Mouse (Mus musculus) ES-E14 (cell line): ENCODE data around the gene Cdc42bpa. TPM values are rescaled to one million over a fixed set of nuclear protein-coding genes. Genes with fewer than 3 reads are reported as not detected.

ENCODE experiments used
- DNase-seq: peaks from one replicate; pipeline ENCODE4 v3.0.0-alpha.2; 2013; ENCODE audit warnings: low read depth, low spot score
- H3K27ac ChIP-seq: 2 replicates; pipeline ENCODE4 v1.5.1; 2012; ENCODE audit warnings: low read depth, mild to moderate bottlenecking, low read length, moderate library complexity, mixed read lengths; ENCODE audit not compliant: poor library complexity, insufficient read depth, severe bottlenecking
- H3K36me3 ChIP-seq: 2 replicates; pipeline ENCODE4 v1.6.1; 2012; ENCODE audit warnings: mild to moderate bottlenecking, low read length, moderate library complexity, mixed read lengths; ENCODE audit not compliant: control insufficient read depth, poor library complexity, insufficient read depth, severe bottlenecking
- H3K4me1 ChIP-seq, 2 experiments: fragments of 150-350 bp in 1 of 2; sonication (generic) in 1 of 2; 2 replicates each; pipeline ENCODE4 v1.6.1; 2012; ENCODE audit warnings: low read length in 2 of 2, mild to moderate bottlenecking in 1 of 2, mixed read lengths in 1 of 2; ENCODE audit not compliant: control insufficient read depth in 2 of 2, insufficient read depth in 2 of 2, poor library complexity in 1 of 2
- H3K4me3 ChIP-seq, 2 experiments: fragments of 150-350 bp in 1 of 2; sonication (generic) in 1 of 2; 2 replicates each; pipeline ENCODE4 v1.5.1; 2012; ENCODE audit warnings: low read length in 2 of 2, low read depth in 1 of 2, mild to moderate bottlenecking in 1 of 2, mixed read lengths in 1 of 2; ENCODE audit not compliant: insufficient read depth in 1 of 2, poor library complexity in 1 of 2, severe bottlenecking in 1 of 2
- H3K9ac ChIP-seq: 2 replicates; pipeline ENCODE4 v1.6.1; 2012; ENCODE audit warnings: low read depth, mild to moderate bottlenecking, low read length, mixed read lengths; ENCODE audit not compliant: poor library complexity, insufficient read depth, severe bottlenecking
- H3K9me3 ChIP-seq: fragments of 150-350 bp; sonication (generic); 2 replicates; pipeline ENCODE4 v1.6.1; 2012; ENCODE audit warnings: low read depth, mild to moderate bottlenecking, low read length; ENCODE audit not compliant: control insufficient read depth, insufficient read depth
- CHD2 ChIP-seq: IDR thresholded peaks from 2 replicates; pipeline ENCODE4 v1.6.1; 2014; ENCODE audit warnings: mild to moderate bottlenecking, low read depth, low read length, inconsistent platforms
- HCFC1 ChIP-seq: IDR thresholded peaks from 2 replicates; pipeline ENCODE4 v1.6.1; 2012; ENCODE audit warnings: low read length, inconsistent platforms, borderline replicate concordance; ENCODE audit not compliant: insufficient read depth
- MAFK ChIP-seq: IDR thresholded peaks from 2 replicates; pipeline ENCODE4 v1.6.1; 2014; ENCODE audit warnings: mild to moderate bottlenecking, low read depth, low read length, inconsistent platforms; ENCODE audit not compliant: insufficient read depth
- ZC3H11A ChIP-seq: IDR thresholded peaks from 2 replicates; pipeline ENCODE4 v1.6.1; 2012; ENCODE audit warnings: low read depth, mild to moderate bottlenecking, inconsistent platforms, low read length, borderline replicate concordance
- ZNF384 ChIP-seq: IDR thresholded peaks from 2 replicates; pipeline ENCODE4 v1.6.1; 2012; ENCODE audit warnings: low read depth, low read length, inconsistent platforms
- in situ Hi-C, 2 experiments: fragments of 600-800 bp; cut with MboI; formaldehyde crosslinking; loops; one replicate each; pipeline ENCODE4 v1.15.1; 2025; ENCODE audit warnings: low sequenced_read_pairs in 2 of 2, inconsistent platforms in 1 of 2; ENCODE audit not compliant: unreplicated experiment in 2 of 2
- total RNA-seq: library from RNA; depleted of rRNA; stranded (reverse); fragments of 300-350 nt; gene quantifications from 2 replicates; pipeline ENCODE4 v1.2.3, GENCODE M21; 2012

The Cdc42bpa gene
- total RNA-seq, 1 experiment: 22.1 TPM

DNA sequence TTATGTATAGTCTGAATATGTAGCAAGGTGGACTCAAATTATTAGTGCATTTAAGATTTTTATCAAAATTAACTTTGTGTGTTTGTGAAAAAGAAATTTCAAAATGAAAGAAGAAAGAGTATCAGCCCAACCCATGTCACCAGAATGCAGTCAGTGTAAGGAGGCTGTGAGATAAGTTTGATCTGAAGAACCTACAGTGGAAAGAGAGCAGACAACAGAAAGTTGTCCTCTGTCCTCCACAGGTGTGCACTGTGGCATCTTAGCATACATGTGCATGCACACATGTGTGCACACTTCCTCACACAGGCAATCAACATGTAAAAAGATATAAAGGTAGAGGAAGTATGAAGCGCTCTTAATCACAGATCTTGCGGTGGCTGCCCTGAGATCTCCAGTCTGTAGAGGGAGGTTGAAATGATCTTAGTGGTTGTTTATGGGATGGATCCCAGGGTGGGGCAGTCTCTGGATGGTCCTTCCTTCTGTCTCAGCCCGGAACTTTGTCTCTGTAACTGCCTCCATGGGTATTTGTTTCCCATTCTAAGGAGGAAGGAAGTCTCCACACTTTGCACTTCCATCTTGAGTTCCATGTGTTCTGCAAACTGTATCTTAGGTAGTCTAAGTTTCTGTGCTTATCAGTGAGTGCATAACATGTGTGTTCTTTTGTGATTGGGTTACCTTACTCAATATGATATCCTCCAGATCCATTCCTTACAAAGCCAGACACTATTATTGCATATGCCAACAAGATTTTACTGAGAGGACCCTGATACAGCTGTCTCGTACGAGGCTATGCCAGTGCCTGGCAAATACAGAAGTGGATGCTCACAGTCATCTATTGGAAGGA lies 71.7 kb downstream of the Cdc42bpa start:
- H3K27ac ChIP-seq: no peak overlapping the region
- H3K9me3 ChIP-seq: no peaks in the 10 kb centered on the region
- H3K4me3 ChIP-seq: no peak overlapping the region
- H3K4me1 ChIP-seq: peaks cover 0 to 6% of the 10 kb centered on the region in 2 experiments; a peak in 1 of 4 replicates
- H3K9ac ChIP-seq: no peak overlapping the region
- in situ Hi-C loops: no loop called here
- DNase-seq: no peak
- no peaks in the 10 kb centered on the region for H3K36me3 ChIP-seq
- no peak for TF ChIP-seq ZNF384
- TF ChIP-seq ZC3H11A: no peak
- no peak for TF ChIP-seq CHD2
- no peak for TF ChIP-seq HCFC1
- TF ChIP-seq MAFK: no peak

DNA sequence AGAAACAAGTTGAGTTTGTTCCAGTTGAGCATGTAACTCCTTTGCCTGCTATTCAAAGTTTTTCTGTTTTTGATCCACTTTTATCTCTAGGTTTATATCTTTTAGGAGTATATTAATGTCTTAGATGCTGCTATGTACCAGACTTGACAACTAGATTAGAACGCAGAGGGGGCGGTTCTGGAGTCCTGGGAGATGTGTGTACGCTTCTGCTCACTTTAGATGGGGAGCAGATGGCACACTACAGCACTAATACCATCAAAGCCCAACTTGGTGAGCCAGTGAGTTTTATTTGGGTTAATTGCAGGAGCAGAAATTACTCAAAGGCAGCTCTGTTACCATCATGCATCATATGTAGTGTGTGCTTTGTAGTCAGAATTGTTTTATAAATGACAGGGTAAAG lies 77.2 kb downstream of the Cdc42bpa start:
- H3K36me3 ChIP-seq: no peaks in the 10 kb centered on the region
- H3K4me3 ChIP-seq: no peak overlapping the region
- H3K27ac ChIP-seq: no peak overlapping the region
- TF ChIP-seq MAFK (no peak), CHD2 (no peak), ZC3H11A (no peak), ZNF384 (no peak), HCFC1 (no peak)
- no peak for DNase-seq
- H3K4me1 ChIP-seq: no peaks in the 10 kb centered on the region
- H3K9ac ChIP-seq: no peak overlapping the region
- H3K9me3 ChIP-seq: no peaks in the 10 kb centered on the region
- in situ Hi-C loops: no loop called here

DNA sequence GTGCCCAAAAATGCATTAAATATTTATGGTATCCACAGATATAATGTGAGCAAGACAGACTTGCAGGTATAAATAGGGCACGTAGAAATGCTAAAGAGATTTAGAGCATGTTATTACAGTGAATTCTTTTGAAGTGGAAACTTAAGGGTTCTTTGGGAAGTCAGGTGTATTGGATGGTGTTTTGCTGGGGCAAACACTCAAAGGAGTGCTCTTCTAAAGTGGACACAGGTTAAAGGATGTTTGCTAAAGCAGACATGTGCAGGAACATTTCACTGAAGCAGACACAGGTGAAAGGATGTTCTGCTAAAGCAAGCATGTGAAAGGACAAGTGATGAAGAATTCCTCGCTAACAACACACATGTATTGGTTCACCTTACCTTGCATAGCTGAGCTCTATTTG lies 83.9 kb downstream of the Cdc42bpa start:
- DNase-seq: no peak
- Histone ChIP-seq H3K4me1 (no peaks in the 10 kb centered on the region), H3K9ac (no peak overlapping the region), H3K9me3 (no peaks in the 10 kb centered on the region), H3K4me3 (no peak overlapping the region), H3K36me3 (no peaks in the 10 kb centered on the region), H3K27ac (no peak overlapping the region)
- TF ChIP-seq MAFK: no peak
- in situ Hi-C loops: no loop called here

DNA sequence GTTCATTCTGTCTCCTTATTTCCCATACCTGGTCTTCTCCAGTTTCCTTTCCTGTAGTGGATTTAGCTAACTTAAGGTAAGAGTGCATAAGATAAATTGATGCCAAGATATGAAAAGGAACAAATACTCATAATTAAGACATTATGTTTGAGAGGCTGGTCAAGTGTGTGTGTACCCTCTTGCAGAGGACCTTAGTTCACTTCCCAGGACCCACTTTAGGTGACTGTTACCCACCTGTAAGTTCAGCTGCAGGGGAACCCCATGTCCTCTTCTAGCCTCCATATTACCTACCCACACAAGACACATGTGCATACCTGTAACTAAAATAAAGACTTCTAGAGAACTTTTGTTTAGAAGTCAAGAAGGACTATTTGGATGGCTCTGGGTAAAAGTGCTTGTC lies 84.9 kb downstream of the Cdc42bpa start:
- in situ Hi-C loops: no loop called here

DNA sequence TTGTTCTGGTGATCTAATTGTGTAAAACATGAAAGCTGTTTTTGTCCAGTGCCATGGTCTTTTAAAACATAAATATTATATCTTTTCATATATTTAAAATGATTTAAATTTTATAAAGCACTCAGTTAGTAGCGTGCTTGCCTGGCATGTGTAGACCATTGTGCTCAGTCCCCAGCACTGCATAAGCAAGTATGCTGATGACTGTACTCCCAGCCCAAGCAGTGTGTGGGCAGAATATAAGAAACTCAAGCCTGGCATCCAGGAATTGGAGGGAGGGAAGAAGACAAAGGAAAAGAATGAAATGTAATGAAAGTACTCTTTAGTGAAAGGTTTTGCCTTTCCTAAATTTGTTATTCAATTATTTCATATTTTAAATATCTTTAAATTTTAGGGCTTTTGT lies 128.9 kb downstream of the Cdc42bpa start:
- Histone ChIP-seq H3K4me3 (no peak overlapping the region), H3K9ac (no peak overlapping the region), H3K27ac (no peak overlapping the region), H3K4me1 (no peaks in the 10 kb centered on the region), H3K36me3 (no peaks in the 10 kb centered on the region), H3K9me3 (no peaks in the 10 kb centered on the region)
- in situ Hi-C loops: no loop called here
- TF ChIP-seq HCFC1: no peak
- TF ChIP-seq ZC3H11A: no peak
- no peak for TF ChIP-seq MAFK
- TF ChIP-seq ZNF384: no peak
- TF ChIP-seq CHD2: no peak
- DNase-seq: no peak

More for the DNA sequence above, 84.9 kb downstream of the Cdc42bpa start:
- TF ChIP-seq MAFK (no peak), CHD2 (no peak), ZC3H11A (no peak), ZNF384 (no peak), HCFC1 (no peak)
- no peak overlapping the region for H3K4me3 ChIP-seq
- no peaks in the 10 kb centered on the region for H3K9me3 ChIP-seq
- DNase-seq: no peak
- no peak overlapping the region for H3K9ac ChIP-seq
- H3K4me1 ChIP-seq: no peaks in the 10 kb centered on the region
- no peaks in the 10 kb centered on the region for H3K36me3 ChIP-seq
- no peak overlapping the region for H3K27ac ChIP-seq
